Mouse (Mus musculus): ENCODE measurements around the gene Chmp6. TPM values are rescaled to one million over a fixed set of nuclear protein-coding genes. Genes with fewer than 3 reads are reported as not detected.

Gene Chmp6
- polyA plus RNA-seq, 1 experiment = 43.9 TPM

DNA sequence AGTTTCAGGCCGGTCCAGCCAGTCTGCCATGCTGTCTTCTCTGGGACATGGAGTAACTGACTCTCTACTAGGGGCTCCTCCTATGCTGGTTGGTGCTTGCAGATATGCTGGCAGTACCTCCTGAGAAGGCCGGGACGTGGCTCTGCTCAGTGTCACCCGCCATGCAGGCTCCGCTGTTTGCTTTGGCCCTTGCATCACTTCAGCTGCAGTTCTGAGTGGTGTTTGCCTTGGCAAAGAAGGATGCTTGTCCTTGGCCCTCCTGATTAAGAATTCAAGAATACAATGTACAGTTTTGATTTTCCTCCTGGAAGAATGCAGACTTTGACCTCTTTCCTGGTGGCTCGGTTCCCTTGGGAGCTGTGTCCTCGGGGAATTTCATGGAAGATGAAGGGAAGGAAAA, 32.1 kb downstream of the Chmp6 start:
- Histone ChIP-seq H3K4me1 (ENCODE audit: control insufficient read depth, insufficient read depth, low read length) (peaks cover 35% of the 10 kb centered on the region), H3K27me3 (ENCODE audit: control insufficient read depth, insufficient read depth, low read length) (no peaks in the 10 kb centered on the region), H3K27ac (ENCODE audit: insufficient read depth, low read length) (no peak overlapping the region), H3K4me3 (replicated peaks; ENCODE audit: insufficient read depth, low read depth, low read length) (peak overlapping the region; percentile 50)
- WGBS = 59% methylated on average over 7 of the region's 7 CpGs
- TF ChIP-seq POLR2A (IDR thresholded peaks at IDR 0.05; ENCODE audit: borderline replicate concordance, insufficient read depth, low read length) = no peak
- TF ChIP-seq CTCF (IDR thresholded peaks at IDR 0.05; ENCODE audit: borderline replicate concordance, insufficient read depth, low read depth, low read length) = no peak
- DNase-seq = no peak

DNA sequence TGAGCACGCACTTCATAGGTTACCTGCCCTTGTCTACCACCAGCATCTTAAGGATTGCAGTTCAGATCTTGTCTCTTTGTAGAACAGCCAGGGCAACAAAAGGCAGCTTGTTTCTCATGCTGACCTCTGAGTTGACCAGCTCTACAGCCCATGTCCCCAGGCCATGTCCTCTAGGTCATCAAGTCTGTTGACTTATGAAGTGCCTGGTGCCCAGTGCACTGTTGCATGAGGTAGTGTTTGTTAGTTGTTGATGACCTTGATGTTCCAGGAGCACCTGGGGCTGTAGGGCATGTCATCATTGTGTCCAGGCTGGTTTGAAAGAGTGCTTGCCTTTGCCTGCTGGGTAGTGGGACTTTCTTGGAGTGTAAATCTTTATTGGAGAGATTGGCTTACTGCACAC, 34.2 kb downstream of the Chmp6 start:
- Histone ChIP-seq H3K4me1 (ENCODE audit: control insufficient read depth, insufficient read depth, low read length) (peaks cover 45% of the 10 kb centered on the region), H3K4me3 (replicated peaks; ENCODE audit: insufficient read depth, low read depth, low read length) (no peak overlapping the region), H3K27me3 (ENCODE audit: control insufficient read depth, insufficient read depth, low read length) (no peaks in the 10 kb centered on the region), H3K27ac (ENCODE audit: insufficient read depth, low read length) (no peak overlapping the region)
- 93% methylated on average over 1 of the region's 1 CpGs for WGBS
- no peak for DNase-seq
- TF ChIP-seq CTCF (IDR thresholded peaks at IDR 0.05; ENCODE audit: borderline replicate concordance, insufficient read depth, low read depth, low read length) = no peak
- no peak for TF ChIP-seq POLR2A (IDR thresholded peaks at IDR 0.05; ENCODE audit: borderline replicate concordance, insufficient read depth, low read length)

DNA sequence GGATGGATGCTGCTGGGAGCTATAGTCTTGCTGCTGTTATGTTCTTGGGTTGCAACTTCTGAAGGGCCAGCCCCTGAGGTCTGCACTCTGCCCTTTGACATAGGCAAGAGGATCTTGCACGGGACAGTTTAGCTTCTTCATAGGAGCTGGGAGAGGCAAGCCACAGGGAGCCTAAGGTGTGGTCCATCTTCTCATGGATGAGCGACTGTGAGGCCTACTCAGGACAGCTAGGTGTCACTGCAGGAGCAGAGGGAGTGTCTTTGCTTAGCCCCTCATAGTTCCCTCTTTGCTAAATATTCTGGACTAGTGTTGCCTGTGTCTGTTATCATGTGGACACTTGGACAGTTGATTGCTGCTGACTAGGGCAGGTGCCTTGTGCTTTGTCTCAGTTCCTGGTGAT, 34.7 kb downstream of the Chmp6 start:
- peaks cover 50% of the 10 kb centered on the region for H3K4me1 ChIP-seq (ENCODE audit: control insufficient read depth, insufficient read depth, low read length)
- 33% methylated on average over 2 of the region's 2 CpGs for WGBS
- DNase-seq = no peak
- H3K27ac ChIP-seq (ENCODE audit: insufficient read depth, low read length) = no peak overlapping the region
- TF ChIP-seq CTCF (IDR thresholded peaks at IDR 0.05; ENCODE audit: borderline replicate concordance, insufficient read depth, low read depth, low read length) (peak; percentile 43; the same call in 1 of the 2 replicates), POLR2A (IDR thresholded peaks at IDR 0.05; ENCODE audit: borderline replicate concordance, insufficient read depth, low read length) (no peak)
- H3K27me3 ChIP-seq (ENCODE audit: control insufficient read depth, insufficient read depth, low read length) = no peaks in the 10 kb centered on the region
- H3K4me3 ChIP-seq (replicated peaks; ENCODE audit: insufficient read depth, low read depth, low read length) = no peak overlapping the region

DNA sequence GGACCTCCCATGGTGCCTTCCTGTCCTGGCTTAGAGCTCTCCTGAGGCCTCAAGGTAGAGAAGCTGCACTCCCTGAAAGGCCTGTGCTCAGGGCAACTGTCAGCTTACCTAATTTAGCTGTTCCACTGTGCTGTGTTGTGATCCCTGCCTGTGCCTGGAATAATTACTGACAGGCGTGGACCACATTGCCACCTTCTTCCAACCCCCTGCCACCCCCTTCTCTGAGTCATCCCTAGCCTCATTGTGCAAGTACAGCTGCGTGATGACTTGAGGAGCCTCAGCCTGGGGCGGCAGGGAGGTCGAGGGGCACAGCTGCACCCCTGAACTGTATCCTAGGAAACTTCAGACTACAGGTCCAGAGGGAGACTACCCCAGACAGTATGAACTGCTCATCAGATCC, 35.1 kb downstream of the Chmp6 start:
- 40% methylated on average over 4 of the region's 4 CpGs for WGBS
- no peak for DNase-seq
- peaks cover 54% of the 10 kb centered on the region for H3K4me1 ChIP-seq (ENCODE audit: control insufficient read depth, insufficient read depth, low read length)
- TF ChIP-seq POLR2A (IDR thresholded peaks at IDR 0.05; ENCODE audit: borderline replicate concordance, insufficient read depth, low read length) (no peak), CTCF (IDR thresholded peaks at IDR 0.05; ENCODE audit: borderline replicate concordance, insufficient read depth, low read depth, low read length) (no peak)
- H3K4me3 ChIP-seq (replicated peaks; ENCODE audit: insufficient read depth, low read depth, low read length) = no peak overlapping the region
- H3K27ac ChIP-seq (ENCODE audit: insufficient read depth, low read length) = peak overlapping the region; percentile 4; the same call in 1 of the 2 replicates
- no peaks in the 10 kb centered on the region for H3K27me3 ChIP-seq (ENCODE audit: control insufficient read depth, insufficient read depth, low read length)

DNA sequence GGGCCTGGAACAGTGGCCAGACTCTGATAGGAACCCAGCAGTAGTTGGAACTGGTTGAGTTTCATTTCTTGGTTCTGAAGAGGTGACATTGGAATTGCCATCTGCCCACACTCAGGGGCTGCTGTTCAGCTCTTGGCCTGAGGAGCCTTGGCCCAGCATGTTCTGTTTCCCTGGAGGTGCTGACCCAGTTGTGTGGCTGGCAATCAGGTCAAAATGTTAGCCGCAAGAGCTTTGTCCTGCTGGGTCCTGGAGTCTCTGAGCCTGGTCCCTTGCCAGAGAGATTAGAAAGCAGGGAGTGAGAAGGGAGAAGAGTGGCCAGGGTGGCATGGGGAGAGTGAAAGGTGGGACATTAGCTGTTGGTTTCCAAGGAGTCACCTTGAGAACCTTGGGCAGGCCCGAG, 35.6 kb downstream of the Chmp6 start:
- no peak overlapping the region for H3K4me3 ChIP-seq (replicated peaks; ENCODE audit: insufficient read depth, low read depth, low read length)
- no peak for TF ChIP-seq CTCF (IDR thresholded peaks at IDR 0.05; ENCODE audit: borderline replicate concordance, insufficient read depth, low read depth, low read length)
- no peak for TF ChIP-seq POLR2A (IDR thresholded peaks at IDR 0.05; ENCODE audit: borderline replicate concordance, insufficient read depth, low read length)
- DNase-seq = peak; percentile 56 to 66
- 7% methylated on average over 2 of the region's 2 CpGs for WGBS
- 0 out of 2 replicates have a peak overlapping the region, but pooled peaks have one; percentile 4 for H3K27ac ChIP-seq (ENCODE audit: insufficient read depth, low read length)
- H3K27me3 ChIP-seq (ENCODE audit: control insufficient read depth, insufficient read depth, low read length) = no peaks in the 10 kb centered on the region
- H3K4me1 ChIP-seq (ENCODE audit: control insufficient read depth, insufficient read depth, low read length) = peaks cover 54% of the 10 kb centered on the region

DNA sequence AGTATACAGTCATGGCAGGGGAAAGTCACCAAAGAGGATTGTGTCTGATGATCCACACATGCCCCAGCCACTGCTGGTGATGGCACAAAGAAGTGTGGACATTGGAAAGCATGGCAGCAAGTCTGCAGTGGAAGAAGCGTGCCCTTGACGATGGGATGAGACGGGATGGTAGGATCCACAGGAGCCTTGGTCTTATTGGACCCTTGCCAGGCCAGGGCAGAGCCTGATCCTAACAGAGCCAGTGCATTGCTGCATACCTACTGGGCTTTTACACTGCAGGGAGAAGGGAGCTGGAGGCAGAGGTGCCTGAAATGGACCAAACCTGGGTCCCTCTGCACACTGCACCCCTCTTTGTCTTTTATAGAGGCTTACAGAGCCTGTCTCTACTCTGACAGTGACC, 37.3 kb downstream of the Chmp6 start:
- H3K27me3 ChIP-seq (ENCODE audit: control insufficient read depth, insufficient read depth, low read length) = no peaks in the 10 kb centered on the region
- TF ChIP-seq CTCF (IDR thresholded peaks at IDR 0.05; ENCODE audit: borderline replicate concordance, insufficient read depth, low read depth, low read length) = no peak
- no peak for TF ChIP-seq POLR2A (IDR thresholded peaks at IDR 0.05; ENCODE audit: borderline replicate concordance, insufficient read depth, low read length)
- WGBS = 31% methylated on average over 3 of the region's 3 CpGs
- no peak for DNase-seq
- no peak overlapping the region for H3K4me3 ChIP-seq (replicated peaks; ENCODE audit: insufficient read depth, low read depth, low read length)
- no peak overlapping the region for H3K27ac ChIP-seq (ENCODE audit: insufficient read depth, low read length)
- peaks cover 66% of the 10 kb centered on the region for H3K4me1 ChIP-seq (ENCODE audit: control insufficient read depth, insufficient read depth, low read length)

DNA sequence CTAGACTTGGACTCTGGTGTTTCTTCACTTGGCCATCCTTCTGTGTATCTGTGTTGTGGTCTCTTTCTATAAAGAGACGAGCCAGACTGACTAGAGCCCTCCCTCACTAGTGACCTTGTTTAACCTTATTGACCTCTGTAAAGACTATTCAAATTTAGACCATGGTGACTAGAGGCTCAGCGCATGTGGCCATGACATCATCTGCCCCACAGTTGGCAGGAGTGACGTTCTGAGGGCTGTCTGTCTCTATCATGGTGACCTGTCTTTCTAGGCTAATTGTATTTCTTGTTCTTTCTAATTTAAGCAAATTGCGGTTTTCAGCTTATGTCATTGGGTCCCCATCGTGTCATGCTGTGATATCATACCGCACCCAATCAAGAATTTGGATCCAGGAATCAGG, 38.1 kb downstream of the Chmp6 start:
- Histone ChIP-seq H3K27me3 (ENCODE audit: control insufficient read depth, insufficient read depth, low read length) (no peaks in the 10 kb centered on the region), H3K27ac (ENCODE audit: insufficient read depth, low read length) (no peak overlapping the region), H3K4me3 (replicated peaks; ENCODE audit: insufficient read depth, low read depth, low read length) (no peak overlapping the region), H3K4me1 (ENCODE audit: control insufficient read depth, insufficient read depth, low read length) (peaks cover 67% of the 10 kb centered on the region)
- TF ChIP-seq POLR2A (IDR thresholded peaks at IDR 0.05; ENCODE audit: borderline replicate concordance, insufficient read depth, low read length) (no peak), CTCF (IDR thresholded peaks at IDR 0.05; ENCODE audit: borderline replicate concordance, insufficient read depth, low read depth, low read length) (no peak)
- no peak for DNase-seq
- WGBS = 86% methylated on average over 6 of the region's 6 CpGs

DNA sequence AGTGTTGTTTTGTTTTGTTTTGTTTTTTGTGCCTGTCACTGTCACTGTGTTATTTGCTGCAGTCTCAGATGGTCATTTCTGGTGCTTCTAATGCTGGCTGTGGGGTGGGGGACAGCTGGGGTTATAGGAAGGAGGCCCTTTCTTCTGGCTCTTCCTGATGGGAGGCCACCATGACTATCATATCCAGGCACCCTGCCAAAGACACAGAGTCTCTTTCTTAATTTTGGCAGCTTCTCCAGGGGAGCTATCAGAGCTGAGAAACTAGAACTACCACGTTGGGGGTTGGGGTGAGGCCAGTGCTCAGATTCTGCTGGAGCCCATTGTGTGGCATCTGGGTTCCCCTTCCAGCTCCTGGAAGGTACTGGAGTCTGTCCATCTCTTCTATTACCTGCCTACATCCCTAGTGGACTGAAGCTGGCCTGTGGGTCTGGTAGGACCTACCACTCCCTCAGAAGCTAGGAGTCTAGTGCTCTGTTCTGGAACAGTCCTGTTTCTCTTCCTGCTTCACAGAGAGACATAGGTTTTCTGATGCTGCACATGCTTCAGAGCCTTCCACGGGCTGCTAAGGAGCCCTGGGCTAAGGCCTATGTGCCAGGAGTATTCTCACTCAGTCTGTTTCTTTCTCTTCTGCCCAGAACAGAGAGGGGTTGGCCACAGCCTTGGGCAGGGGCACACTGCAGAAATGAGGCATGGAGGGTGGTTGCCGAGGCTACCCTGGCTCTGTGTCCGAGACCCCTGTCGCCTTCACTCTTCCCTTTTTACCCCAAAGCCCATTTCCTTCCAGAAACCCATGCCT, 39.4 kb downstream of the Chmp6 start:
- H3K4me1 ChIP-seq (ENCODE audit: control insufficient read depth, insufficient read depth, low read length) = peaks cover 65% of the 10 kb centered on the region
- no peak for TF ChIP-seq CTCF (IDR thresholded peaks at IDR 0.05; ENCODE audit: borderline replicate concordance, insufficient read depth, low read depth, low read length)
- TF ChIP-seq POLR2A (IDR thresholded peaks at IDR 0.05; ENCODE audit: borderline replicate concordance, insufficient read depth, low read length) = no peak
- no peak for DNase-seq
- no peak overlapping the region for H3K27ac ChIP-seq (ENCODE audit: insufficient read depth, low read length)
- no peaks in the 10 kb centered on the region for H3K27me3 ChIP-seq (ENCODE audit: control insufficient read depth, insufficient read depth, low read length)
- no peak overlapping the region for H3K4me3 ChIP-seq (replicated peaks; ENCODE audit: insufficient read depth, low read depth, low read length)
- 40% methylated on average over 5 of the region's 5 CpGs for WGBS
